Mouse (Mus musculus) heart, embryonic 16.5 days (tissue): ENCODE data around the gene Psmd9. TPM values are rescaled to one million over a fixed set of nuclear protein-coding genes. Genes with fewer than 3 reads are reported as not detected.

Experiments used
- ATAC-seq: fragments of 200-750 bp; cut with Nextera tagmentation; replicated peaks from 2 replicates; pipeline ENCODE4 v1.8.0; 2017; ENCODE audit warnings: moderate number of reproducible peaks; ENCODE audit not compliant: insufficient read depth, low FRiP score; ENCODE audit errors: extremely low read depth
- H3K27ac ChIP-seq: fragments of 300-500 bp; sonication (generic); 2 replicates; pipeline ENCODE4 v1.5.1; 2014; ENCODE audit warnings: mild to moderate bottlenecking, low read length, control low read depth, moderate library complexity
- H3K27me3 ChIP-seq: fragments of 300-500 bp; sonication (generic); 2 replicates; pipeline ENCODE4 v1.6.1; 2014; ENCODE audit warnings: low read length, mixed read lengths; ENCODE audit not compliant: control insufficient read depth, insufficient read depth
- H3K36me3 ChIP-seq: fragments of 300-500 bp; sonication (generic); 2 replicates; pipeline ENCODE4 v1.6.1; 2014; ENCODE audit not compliant: control insufficient read depth, insufficient read depth
- H3K4me1 ChIP-seq: fragments of 300-500 bp; sonication (generic); 2 replicates; pipeline ENCODE4 v1.6.1; 2014; ENCODE audit warnings: low read length, mixed read lengths; ENCODE audit not compliant: control insufficient read depth, insufficient read depth
- H3K4me2 ChIP-seq: fragments of 300-500 bp; sonication (generic); 2 replicates; pipeline ENCODE4 v1.6.1; 2014; ENCODE audit warnings: low read depth, mild to moderate bottlenecking, control low read depth, low read length
- H3K4me3 ChIP-seq: fragments of 300-500 bp; sonication (generic); 2 replicates; pipeline ENCODE4 v1.5.1; 2014; ENCODE audit warnings: mild to moderate bottlenecking, control low read depth, low read length
- H3K9ac ChIP-seq: fragments of 300-500 bp; sonication (generic); 2 replicates; pipeline ENCODE4 v1.6.1; 2014; ENCODE audit warnings: low read length, control low read depth
- H3K9me3 ChIP-seq: fragments of 300-500 bp; sonication (generic); replicated peaks from 2 replicates; pipeline ENCODE4 v1.6.1; 2016; ENCODE audit warnings: low read length; ENCODE audit not compliant: control insufficient read depth
- WGBS: fragments of 180-500 bp; shearing (Covaris S2); extraction: QIAGEN DNeasy Blood & Tissue Kit; methylation state at CpG from one replicate; pipeline ENCODE4 v1.1.7; 2014; 5-methylcytosine and 5-hydroxymethylcytosine counted together
- polyA plus RNA-seq: library from polyadenylated mRNA; unstranded; fragments of >200 nt; fragmentation: Nextera tagmentation; extraction: Ambion mirVana; gene quantifications from 2 replicates; pipeline ENCODE4 v1.2.1, GENCODE M21; 2015

Psmd9 gene
- polyA plus RNA-seq, 1 experiment from 2014 or later = 60.0 TPM

- H3K36me3 ChIP-seq = peaks cover 75% of the 10 kb centered on the region
- H3K9ac ChIP-seq = no peak overlapping the region
- H3K4me2 ChIP-seq = no peak overlapping the region
- H3K27ac ChIP-seq = no peak overlapping the region
- H3K27me3 ChIP-seq = no peaks in the 10 kb centered on the region
- WGBS = 89% methylated on average over 12 of the region's 12 CpGs
- H3K4me3 ChIP-seq = no peak overlapping the region
- no peak for ATAC-seq
- no peaks in the 10 kb centered on the region for H3K9me3 ChIP-seq
- no peaks in the 10 kb centered on the region for H3K4me1 ChIP-seq
Observed at GRCm38 (mm10) chr5:123156763-123157162, 12.4 kb upstream of the Psmd9 start.

- Histone ChIP-seq H3K4me3 (no peak overlapping the region), H3K4me1 (no peaks in the 10 kb centered on the region), H3K27ac (no peak overlapping the region), H3K36me3 (peaks cover 77% of the 10 kb centered on the region), H3K27me3 (no peaks in the 10 kb centered on the region), H3K9ac (no peak overlapping the region), H3K4me2 (no peak overlapping the region), H3K9me3 (no peaks in the 10 kb centered on the region)
- no peak for ATAC-seq
- WGBS = 63% methylated on average over 4 of the region's 4 CpGs
Observed at GRCm38 (mm10) chr5:123157972-123158371, 11.2 kb upstream of the Psmd9 start.

GRCm38 (mm10) chr5:123159446-123159845 is 9.8 kb upstream of the Psmd9 start:
- H3K27ac ChIP-seq = no peak overlapping the region
- ATAC-seq = no peak
- no peaks in the 10 kb centered on the region for H3K4me1 ChIP-seq
- 91% methylated on average over 4 of the region's 4 CpGs for WGBS
- peaks cover 80% of the 10 kb centered on the region for H3K36me3 ChIP-seq
- no peaks in the 10 kb centered on the region for H3K9me3 ChIP-seq
- no peak overlapping the region for H3K9ac ChIP-seq
- H3K4me3 ChIP-seq = no peak overlapping the region
- H3K27me3 ChIP-seq = no peaks in the 10 kb centered on the region
- H3K4me2 ChIP-seq = no peak overlapping the region

GRCm38 (mm10) chr5:123159866-123160265 is 9.3 kb upstream of the Psmd9 start:
- Histone ChIP-seq H3K36me3 (peaks cover 81% of the 10 kb centered on the region), H3K4me2 (no peak overlapping the region), H3K9me3 (no peaks in the 10 kb centered on the region), H3K9ac (no peak overlapping the region), H3K27ac (no peak overlapping the region), H3K27me3 (no peaks in the 10 kb centered on the region), H3K4me3 (no peak overlapping the region), H3K4me1 (no peaks in the 10 kb centered on the region)
- ATAC-seq = no peak
- WGBS = 94% methylated on average over 15 of the region's 15 CpGs

- ATAC-seq = no peak
- peaks cover 80% of the 10 kb centered on the region for H3K36me3 ChIP-seq
- H3K9ac ChIP-seq = no peak overlapping the region
- no peaks in the 10 kb centered on the region for H3K27me3 ChIP-seq
- H3K4me1 ChIP-seq = no peaks in the 10 kb centered on the region
- no peaks in the 10 kb centered on the region for H3K9me3 ChIP-seq
- no peak overlapping the region for H3K4me3 ChIP-seq
- no peak overlapping the region for H3K27ac ChIP-seq
- H3K4me2 ChIP-seq = no peak overlapping the region
- WGBS = 88% methylated on average over 14 of the region's 15 CpGs
Observed at GRCm38 (mm10) chr5:123160341-123160740, 8.9 kb upstream of the Psmd9 start.

GRCm38 (mm10) chr5:123162942-123163341 is 6.3 kb upstream of the Psmd9 start:
- Histone ChIP-seq H3K9me3 (no peaks in the 10 kb centered on the region), H3K27me3 (no peaks in the 10 kb centered on the region), H3K4me2 (no peak overlapping the region), H3K27ac (no peak overlapping the region), H3K4me1 (no peaks in the 10 kb centered on the region), H3K9ac (no peak overlapping the region), H3K36me3 (peaks cover 81% of the 10 kb centered on the region), H3K4me3 (no peak overlapping the region)
- 79% methylated on average over 9 of the region's 9 CpGs for WGBS
- no peak for ATAC-seq

- H3K9me3 ChIP-seq = no peaks in the 10 kb centered on the region
- no peak overlapping the region for H3K4me2 ChIP-seq
- 77% methylated on average over 10 of the region's 10 CpGs for WGBS
- no peak overlapping the region for H3K4me3 ChIP-seq
- no peak overlapping the region for H3K9ac ChIP-seq
- H3K27me3 ChIP-seq = no peaks in the 10 kb centered on the region
- H3K27ac ChIP-seq = no peak overlapping the region
- ATAC-seq = no peak
- no peaks in the 10 kb centered on the region for H3K4me1 ChIP-seq
- H3K36me3 ChIP-seq = peaks cover 46% of the 10 kb centered on the region
Observed at GRCm38 (mm10) chr5:123166437-123166836, 2.8 kb upstream of the Psmd9 start.

GRCm38 (mm10) chr5:123167591-123167990 is 1.6 kb upstream of the Psmd9 start:
- H3K36me3 ChIP-seq = peaks cover 38% of the 10 kb centered on the region
- no peak overlapping the region for H3K4me3 ChIP-seq
- 73% methylated on average over 5 of the region's 5 CpGs for WGBS
- no peaks in the 10 kb centered on the region for H3K9me3 ChIP-seq
- ATAC-seq = no peak
- H3K4me2 ChIP-seq = no peak overlapping the region
- no peak overlapping the region for H3K27ac ChIP-seq
- no peak overlapping the region for H3K9ac ChIP-seq
- H3K27me3 ChIP-seq = no peaks in the 10 kb centered on the region
- no peaks in the 10 kb centered on the region for H3K4me1 ChIP-seq

- no peak for ATAC-seq
Observed at GRCm38 (mm10) chr5:123170365-123170764, 1.2 kb downstream of the Psmd9 start.

More at GRCm38 (mm10) chr5:123170365-123170764, 1.2 kb downstream of the Psmd9 start:
- Histone ChIP-seq H3K4me3 (no peak overlapping the region), H3K27me3 (no peaks in the 10 kb centered on the region), H3K27ac (no peak overlapping the region), H3K9ac (no peak overlapping the region), H3K36me3 (peaks cover 16% of the 10 kb centered on the region), H3K4me2 (no peak overlapping the region), H3K9me3 (no peaks in the 10 kb centered on the region), H3K4me1 (no peaks in the 10 kb centered on the region)
- 77% methylated on average over 9 of the region's 9 CpGs for WGBS
